Mouse (Mus musculus): ENCODE results near the gene Nudt16l1.

Nudt16l1 gene

DNA sequence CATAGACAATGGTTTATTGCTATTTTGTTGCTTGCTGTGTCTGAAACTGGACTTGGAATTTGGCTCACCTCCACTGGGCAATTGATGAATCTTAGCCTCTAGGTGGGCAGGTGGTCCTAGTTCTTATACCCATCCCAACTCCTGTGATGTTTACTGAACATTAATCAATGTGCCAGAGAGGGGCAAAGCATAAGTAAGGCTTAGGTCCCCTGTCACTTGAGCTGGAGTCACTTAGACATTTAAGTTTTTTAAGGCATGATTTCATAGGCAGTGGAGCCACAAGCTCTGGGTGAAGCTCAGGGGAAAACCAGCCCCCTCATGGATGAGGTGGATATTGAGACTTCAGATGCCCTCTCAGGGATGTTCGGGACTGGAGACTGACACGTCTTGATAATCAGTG lies at the start of gene Nudt16l1:
Nudt16l1 (plus strand) TSS at position 301 of the 400 bp plus-strand sequence.
- DNase-seq (ENCODE audit: low spot score in 2 of 2) = no peak

- DNase-seq (ENCODE audit: low spot score in 2 of 2) = no peak
These were observed 48.3 kb upstream of the Nudt16l1 start for GRCm38 (mm10) chr16:4890201-4890709.

DNA sequence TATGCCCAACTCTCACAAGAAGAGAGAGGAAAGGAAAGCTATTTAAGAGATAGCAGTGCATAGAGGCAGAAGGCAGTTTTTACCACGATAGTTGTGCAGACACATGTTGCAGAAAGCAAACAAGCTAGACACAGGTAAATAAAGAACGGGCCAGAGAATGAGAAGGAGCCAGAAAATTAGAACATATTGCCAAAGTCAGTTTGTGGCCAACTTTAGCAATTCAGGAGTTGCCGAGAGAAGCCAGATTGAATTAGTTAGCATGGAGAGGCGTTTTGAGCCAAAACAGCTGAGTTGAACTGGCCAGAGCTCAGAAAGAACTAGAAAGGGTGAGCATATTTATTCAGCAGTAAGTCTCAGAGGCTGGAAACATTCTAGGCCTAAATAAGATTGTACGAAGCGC lies 46.4 kb upstream of the Nudt16l1 start:
- DNase-seq (ENCODE audit: low spot score in 2 of 2) = no peak

DNA sequence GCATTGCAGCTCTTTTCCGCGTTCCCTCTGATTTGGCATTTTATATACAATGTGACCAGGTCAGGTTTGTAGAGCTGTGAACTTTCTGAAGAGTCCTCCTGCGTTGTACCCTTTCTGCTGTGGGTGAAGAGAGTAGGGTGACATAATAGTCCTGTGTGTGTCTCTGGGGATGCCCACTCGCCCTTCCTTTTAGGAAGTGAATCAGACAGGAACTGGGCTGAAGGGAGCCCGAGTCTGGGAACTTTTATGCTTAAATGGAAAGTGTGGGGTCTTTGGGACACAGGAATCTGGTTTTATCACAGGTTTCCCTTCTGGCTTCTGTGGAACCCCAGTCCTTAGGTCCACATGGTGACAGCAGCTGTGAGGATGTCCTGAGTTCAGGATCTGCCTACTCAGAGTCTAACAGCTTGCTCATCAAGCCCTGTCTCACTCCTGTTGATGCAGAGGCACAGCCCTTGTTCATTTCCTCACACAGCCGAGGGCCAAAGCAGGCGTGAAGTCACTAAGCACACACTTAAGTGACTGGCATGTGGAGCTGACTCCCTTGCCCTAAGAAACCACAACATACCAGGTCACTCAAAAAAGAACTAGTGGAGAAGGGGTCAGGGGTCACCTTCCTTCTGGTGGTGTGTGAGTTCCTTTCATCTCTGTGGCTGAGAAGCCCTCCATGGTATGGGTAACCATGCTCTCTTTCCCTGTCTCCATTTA lies 44.2 kb upstream of the Nudt16l1 start:
- DNase-seq (ENCODE audit: low spot score in 2 of 2) = no peak

DNA sequence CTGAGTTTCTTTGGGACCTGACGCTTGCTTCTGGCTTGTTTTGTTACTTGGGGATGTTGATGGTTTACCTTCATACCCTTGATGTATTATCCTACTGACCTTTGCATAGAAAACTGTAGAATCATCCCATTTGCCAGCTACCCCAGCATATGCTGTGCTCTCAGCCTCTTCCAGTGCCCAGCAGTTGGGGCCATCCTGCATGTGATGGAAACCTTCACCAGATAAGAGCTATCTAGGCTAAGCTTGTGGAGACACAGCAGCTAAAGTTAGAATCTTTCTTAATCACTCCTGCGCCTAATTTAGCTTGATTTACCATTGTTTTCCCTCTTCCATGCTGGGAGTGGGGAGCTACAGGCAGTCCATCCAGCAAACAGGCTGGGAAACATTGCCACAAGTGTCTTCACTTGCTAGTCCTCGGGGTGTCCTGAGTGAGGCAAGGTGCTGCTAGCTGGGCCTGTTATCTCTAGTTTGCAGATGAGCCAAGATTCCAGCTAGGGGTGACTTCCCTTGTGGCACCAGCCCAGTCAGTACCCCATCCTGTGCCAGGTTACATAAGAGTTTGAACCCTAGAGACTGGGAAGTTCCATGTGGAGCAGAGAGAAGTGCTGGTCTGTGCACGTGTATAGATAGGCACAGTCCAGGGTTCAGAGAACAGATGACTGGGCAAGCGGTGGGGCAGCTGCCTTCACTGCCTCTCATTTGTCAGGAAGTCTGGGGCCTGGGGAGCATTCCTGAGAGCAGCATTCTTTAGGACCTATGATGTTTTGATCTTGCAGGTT lies 42.1 kb upstream of the Nudt16l1 start:
- no peak for DNase-seq (ENCODE audit: low spot score in 2 of 2)

DNA sequence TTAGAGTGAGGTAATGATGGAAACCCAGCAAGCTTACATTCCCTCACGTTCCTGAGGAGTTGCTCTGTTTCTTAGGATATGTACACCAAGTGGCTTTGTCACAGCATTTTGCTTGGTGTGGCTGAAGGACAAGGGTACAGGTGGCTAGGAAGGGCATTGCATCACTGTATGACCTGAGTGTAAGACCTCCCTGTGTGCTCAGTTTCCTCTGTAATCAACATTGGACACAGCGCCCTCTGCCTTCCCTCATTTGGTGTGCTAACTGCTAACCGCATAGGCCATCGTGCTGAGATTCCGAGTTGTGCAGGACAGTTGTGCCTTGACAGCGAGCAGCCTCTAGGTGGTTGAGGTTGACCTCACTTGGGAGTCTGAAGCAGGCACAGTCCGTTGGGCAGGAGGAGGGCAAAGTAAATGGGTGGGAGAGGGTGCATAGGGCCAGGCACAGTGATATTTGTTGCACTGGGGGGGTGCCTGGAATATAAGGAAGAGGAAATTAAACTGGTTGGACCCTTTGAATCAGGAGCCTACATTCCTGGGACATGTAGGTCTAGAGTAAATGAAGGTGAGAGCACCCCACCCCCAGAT lies 41.3 kb upstream of the Nudt16l1 start:
- no peak for DNase-seq (ENCODE audit: low spot score in 2 of 2)

GRCm38 (mm10) chr16:4898881-4899280 lies 39.7 kb upstream of the Nudt16l1 start:
- no peak for DNase-seq (ENCODE audit: low spot score in 2 of 2)

DNA sequence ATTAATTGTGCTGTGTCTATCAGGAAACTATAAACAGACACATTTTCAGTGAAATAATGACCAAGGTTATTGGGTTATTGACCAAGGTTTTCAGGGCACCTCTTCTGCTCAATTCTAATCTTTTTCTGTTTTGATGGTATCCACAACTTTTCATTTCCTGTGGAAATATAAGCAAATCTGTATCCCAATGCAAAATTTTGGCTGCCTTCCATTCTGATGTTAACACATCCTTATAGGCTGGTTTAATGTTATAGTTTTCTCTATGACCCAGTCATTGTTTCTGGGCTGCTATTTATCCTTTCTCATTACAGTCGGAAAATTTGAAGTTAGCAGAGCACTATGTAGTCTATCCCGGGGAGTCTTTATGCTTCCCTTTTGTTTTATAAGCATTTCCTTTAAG lies 38.9 kb upstream of the Nudt16l1 start:
- DNase-seq (ENCODE audit: low spot score in 2 of 2) = no peak

DNA sequence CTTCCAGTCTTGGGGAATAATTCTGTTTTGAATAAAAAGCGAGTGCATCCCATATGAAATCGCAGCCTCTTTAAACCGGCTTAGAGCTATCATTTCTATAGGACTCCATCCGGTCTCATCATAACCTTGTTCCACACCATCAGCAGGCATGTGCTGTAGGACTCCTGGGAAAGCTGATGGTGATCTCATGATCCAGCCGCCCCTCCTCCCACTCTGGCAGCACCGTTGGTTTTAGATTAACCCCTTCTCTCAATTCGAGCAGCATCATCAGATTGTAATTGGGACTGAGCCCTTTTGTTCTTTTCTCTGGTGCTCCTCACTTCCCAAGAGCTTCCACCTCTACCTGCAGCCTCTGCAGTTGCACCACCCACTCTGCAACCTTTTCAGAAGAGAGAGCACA lies 37.4 kb upstream of the Nudt16l1 start:
- no peak for DNase-seq (ENCODE audit: low spot score in 2 of 2)

DNA sequence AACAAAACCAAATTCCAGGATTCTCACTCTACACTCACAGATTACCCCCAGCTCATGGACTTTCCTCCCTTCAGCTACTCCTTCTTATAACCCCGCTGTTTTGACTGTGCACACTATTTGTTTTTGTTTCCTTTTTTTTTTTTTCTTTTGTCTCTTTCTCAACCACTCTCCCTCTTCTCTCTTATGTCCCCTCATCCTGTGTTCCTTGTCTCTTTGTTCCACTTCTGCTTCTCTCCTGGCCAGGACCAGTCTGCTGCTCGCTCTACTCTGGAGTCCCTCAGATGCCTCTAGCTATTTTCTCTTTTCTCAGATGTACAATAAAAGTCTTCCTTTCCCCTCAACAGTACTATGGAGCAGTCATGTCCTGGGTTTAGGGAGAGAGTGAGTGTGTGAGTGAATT lies 36.2 kb upstream of the Nudt16l1 start:
- no peak for DNase-seq (ENCODE audit: low spot score in 2 of 2)

GRCm38 (mm10) chr16:4903491-4904102 lies 35.0 kb upstream of the Nudt16l1 start:
- DNase-seq (ENCODE audit: low spot score in 2 of 2) = no peak

GRCm38 (mm10) chr16:4904878-4905277 lies 33.7 kb upstream of the Nudt16l1 start:
- no peak for DNase-seq (ENCODE audit: low spot score in 2 of 2)

DNA sequence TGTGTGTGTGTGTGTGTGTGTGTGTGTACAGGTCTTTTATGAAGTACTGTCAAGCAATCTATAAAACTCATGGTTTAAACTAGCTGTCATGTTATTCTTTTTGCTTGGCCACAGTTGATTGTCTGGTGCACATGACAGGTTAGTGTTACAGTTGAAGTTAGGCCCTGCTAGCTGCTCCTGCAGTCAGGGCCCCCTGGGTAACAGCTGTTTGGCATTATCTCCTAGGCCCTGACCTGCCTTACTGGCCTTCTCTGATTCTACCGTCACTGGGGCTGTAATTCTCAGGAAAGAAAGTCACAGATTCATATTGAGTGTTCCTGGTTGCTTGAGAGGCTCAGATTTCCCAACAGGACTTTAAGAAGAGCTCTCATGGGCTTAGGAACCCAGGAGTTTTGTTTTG lies 33.0 kb upstream of the Nudt16l1 start:
- DNase-seq (ENCODE audit: low spot score in 2 of 2) = no peak

- no peak for DNase-seq (ENCODE audit: low spot score in 2 of 2)
These were observed 32.0 kb upstream of the Nudt16l1 start for GRCm38 (mm10) chr16:4906559-4906958.

DNA sequence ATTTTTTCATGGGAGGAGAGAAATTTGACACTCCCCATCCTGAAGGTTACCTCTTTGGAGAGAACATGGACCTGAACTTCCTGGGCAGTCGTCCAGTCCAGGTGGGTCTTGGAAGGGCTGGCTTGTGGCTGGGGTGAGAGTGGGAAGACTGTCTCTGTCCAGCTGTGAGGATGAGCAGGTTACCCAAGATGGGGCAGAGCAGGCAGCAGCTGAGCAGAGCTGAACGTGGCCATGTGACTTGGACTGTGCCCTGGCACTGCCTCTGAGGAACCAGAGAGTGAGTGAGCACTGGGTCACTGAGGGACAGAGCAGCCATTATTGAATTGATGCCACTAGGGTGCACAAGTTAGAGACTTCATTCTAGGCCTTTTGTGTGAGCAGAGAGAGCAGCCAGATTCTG lies 31.2 kb upstream of the Nudt16l1 start:
- no peak for DNase-seq (ENCODE audit: low spot score in 2 of 2)

- no peak for DNase-seq (ENCODE audit: low spot score in 2 of 2)
These were observed 30.6 kb upstream of the Nudt16l1 start for GRCm38 (mm10) chr16:4907972-4908371.

GRCm38 (mm10) chr16:4909745-4910144 lies 28.8 kb upstream of the Nudt16l1 start:
- DNase-seq (ENCODE audit: low spot score in 2 of 2) = no peak

- no peak for DNase-seq (ENCODE audit: low spot score in 2 of 2)
These were observed 27.8 kb upstream of the Nudt16l1 start for GRCm38 (mm10) chr16:4910758-4911157.

- DNase-seq (ENCODE audit: low spot score in 2 of 2) = no peak
These were observed 26.4 kb upstream of the Nudt16l1 start for GRCm38 (mm10) chr16:4912074-4912648.

GRCm38 (mm10) chr16:4912907-4913782 lies 25.4 kb upstream of the Nudt16l1 start:
- DNase-seq (ENCODE audit: low spot score in 2 of 2) = no peak

All from frontal cortex, postnatal 10 days (tissue).